Mouse (Mus musculus) MEL (cell line): ENCODE measurements around the gene Ptprz1.

ENCODE experiments used
- CTCF ChIP-seq, 3 experiments: IDR thresholded peaks in 2 of 3; conservative IDR thresholded peaks in 1 of 3; 2 replicates each; pipeline ENCODE4 v1.5.1; 2011 to 2012; ENCODE audit warnings: low read length in 3 of 3, low read depth in 2 of 3, mild to moderate bottlenecking in 2 of 3, improper control_type of control experiment in 1 of 3, inconsistent platforms in 1 of 3, mixed read lengths in 1 of 3, moderate library complexity in 1 of 3; ENCODE audit not compliant: control insufficient read depth in 1 of 3, insufficient read depth in 1 of 3, poor library complexity in 1 of 3, severe bottlenecking in 1 of 3
- HCFC1 ChIP-seq: IDR thresholded peaks from 2 replicates; pipeline ENCODE4 v1.6.1; 2012; ENCODE audit warnings: low read depth, mild to moderate bottlenecking, inconsistent platforms, low read length, improper control_type of control experiment, moderate library complexity
- POLR2AphosphoS2 ChIP-seq: IDR thresholded peaks from 2 replicates; pipeline ENCODE4 v1.6.1; 2011; ENCODE audit warnings: low read length, improper control_type of control experiment

- TF ChIP-seq POLR2AphosphoS2 (no peak), HCFC1 (no peak), CTCF (IDR thresholded peaks at IDR 0.05 in 2 of 3, conservative IDR thresholded peaks at IDR 0.05 in 1 of 3; ENCODE audit: control insufficient read depth in 1 of 3, insufficient read depth in 1 of 3, low read depth in 2 of 3, low read length in 3 of 3, poor library complexity in 1 of 3, severe bottlenecking in 1 of 3) (no peak)
Measured at GRCm38 (mm10) chr6:23084587-23085421, 209.5 kb downstream of the Ptprz1 start.
